Mouse (Mus musculus) midbrain, embryonic 10.5 days (tissue): ENCODE measurements around the gene St3gal6. TPM values are rescaled to one million over a fixed set of nuclear protein-coding genes. Genes with fewer than 3 reads are reported as not detected.

Source experiments
- DNase-seq: peaks from one replicate; pipeline ENCODE4 v3.0.0-alpha.2; 2017; ENCODE audit warnings: low spot score
- H3K27ac ChIP-seq: fragments of 300-500 bp; sonication (generic); replicated peaks from 2 replicates; pipeline ENCODE4 v1.5.1; 2016; ENCODE audit warnings: mild to moderate bottlenecking
- H3K27me3 ChIP-seq: fragments of 300-500 bp; sonication (generic); 2 replicates; pipeline ENCODE4 v1.6.1; 2016; ENCODE audit warnings: low read depth, mild to moderate bottlenecking; ENCODE audit not compliant: poor library complexity, severe bottlenecking
- H3K36me3 ChIP-seq: fragments of 300-500 bp; sonication (generic); 2 replicates; pipeline ENCODE4 v1.6.1; 2016; ENCODE audit warnings: mild to moderate bottlenecking, moderate library complexity
- H3K4me1 ChIP-seq: fragments of 300-500 bp; sonication (generic); 2 replicates; pipeline ENCODE4 v1.6.1; 2016
- H3K4me3 ChIP-seq: fragments of 300-500 bp; sonication (generic); 2 replicates; pipeline ENCODE4 v1.5.1; 2016; ENCODE audit warnings: mild to moderate bottlenecking, moderate library complexity
- H3K9me3 ChIP-seq: fragments of 300-500 bp; sonication (generic); replicated peaks from 2 replicates; pipeline ENCODE4 v1.6.1; 2016; ENCODE audit warnings: mild to moderate bottlenecking
- WGBS: fragments of 180-500 bp; shearing (Covaris S2); methylation state at CpG from one replicate; pipeline ENCODE4 v1.1.7; 2016; 5-methylcytosine and 5-hydroxymethylcytosine counted together
- polyA plus RNA-seq: library from polyadenylated mRNA; unstranded; fragments of >200 nt; fragmentation: Nextera tagmentation; extraction: Ambion mirVana; gene quantifications from 2 replicates; pipeline ENCODE4 v1.2.1, GENCODE M21; 2016

St3gal6 gene
- polyA plus RNA-seq, 1 experiment from 2014 or later: 12.5 TPM

DNA sequence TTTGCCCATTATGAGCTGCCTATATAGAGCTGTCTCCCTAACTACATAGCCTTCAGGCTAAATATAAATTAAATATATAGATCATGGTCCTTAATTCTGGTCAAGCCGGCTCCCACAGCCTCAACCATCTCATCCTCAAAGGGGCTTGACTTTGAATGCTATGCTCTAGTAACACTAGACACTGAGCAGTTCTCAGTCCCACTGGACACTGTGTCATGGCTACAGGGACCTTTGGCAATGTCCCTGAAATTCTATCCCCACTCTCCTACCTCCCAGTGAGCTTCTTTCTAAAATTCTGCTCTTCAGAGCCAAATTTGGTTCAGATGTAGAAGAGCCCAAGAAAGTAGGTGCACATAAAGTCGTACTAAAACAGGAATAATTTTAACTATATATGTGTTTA lies 7.9 kb downstream of the St3gal6 start:
- no peak for DNase-seq
- Histone ChIP-seq H3K36me3 (no peaks in the 10 kb centered on the region), H3K27ac (no peak overlapping the region), H3K9me3 (no peaks in the 10 kb centered on the region), H3K4me3 (no peak overlapping the region), H3K4me1 (peaks cover 21% of the 10 kb centered on the region), H3K27me3 (no peaks in the 10 kb centered on the region; the same call in 1 of the 2 replicates)
- 87% methylated on average over 2 of the region's 2 CpGs for WGBS

DNA sequence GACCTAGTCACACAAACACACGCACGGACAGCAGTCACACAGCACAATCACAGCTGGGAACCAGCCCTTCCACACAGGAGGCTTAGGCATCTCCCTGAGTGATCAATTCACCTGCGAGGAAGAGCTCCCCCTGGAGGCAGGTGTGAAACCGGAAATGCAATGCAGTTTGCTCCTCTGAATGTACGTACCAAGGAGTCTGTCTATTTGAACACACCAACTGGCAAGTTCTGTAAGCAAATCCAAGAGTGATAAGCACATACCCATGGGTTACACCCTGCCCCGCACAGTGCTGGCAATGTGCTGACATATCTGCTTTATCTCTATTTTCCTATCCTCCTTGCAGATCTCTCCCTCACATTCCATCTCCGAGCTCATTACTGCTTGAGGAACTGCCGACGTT lies 9.5 kb downstream of the St3gal6 start:
- no peak overlapping the region for H3K4me3 ChIP-seq
- no peaks in the 10 kb centered on the region for H3K27me3 ChIP-seq
- peaks cover 28% of the 10 kb centered on the region for H3K4me1 ChIP-seq
- H3K27ac ChIP-seq: no peak overlapping the region
- DNase-seq: no peak
- H3K36me3 ChIP-seq: no peaks in the 10 kb centered on the region
- WGBS: 92% methylated on average over 9 of the region's 9 CpGs
- no peaks in the 10 kb centered on the region for H3K9me3 ChIP-seq

DNA sequence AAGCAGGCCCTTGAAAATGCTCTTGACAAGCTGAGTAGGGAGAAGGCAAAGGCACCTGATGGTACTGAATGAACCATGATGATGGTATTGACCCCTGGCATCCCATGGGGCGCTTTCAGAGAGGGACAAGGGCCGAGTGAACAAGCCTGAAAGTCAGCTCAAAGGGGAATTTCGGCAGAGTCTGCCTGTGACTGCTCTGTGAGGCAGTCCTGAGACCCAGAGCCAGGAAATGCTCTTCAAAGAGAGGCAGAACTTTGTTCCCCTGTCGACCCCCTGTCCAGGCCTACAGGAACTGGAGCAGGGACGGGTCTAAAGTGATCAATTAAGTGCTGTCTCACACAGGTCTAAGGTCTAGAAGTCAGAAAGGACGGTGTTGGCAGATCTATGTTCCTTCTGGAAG lies 10.3 kb downstream of the St3gal6 start:
- 41% methylated on average over 6 of the region's 6 CpGs for WGBS
- H3K4me3 ChIP-seq: no peak overlapping the region
- peaks cover 28% of the 10 kb centered on the region for H3K4me1 ChIP-seq
- H3K27me3 ChIP-seq: no peaks in the 10 kb centered on the region
- no peak for DNase-seq
- H3K36me3 ChIP-seq: no peaks in the 10 kb centered on the region
- H3K27ac ChIP-seq: peak overlapping the region; percentile 58; the same call in 1 of the 2 replicates
- H3K9me3 ChIP-seq: no peaks in the 10 kb centered on the region

DNA sequence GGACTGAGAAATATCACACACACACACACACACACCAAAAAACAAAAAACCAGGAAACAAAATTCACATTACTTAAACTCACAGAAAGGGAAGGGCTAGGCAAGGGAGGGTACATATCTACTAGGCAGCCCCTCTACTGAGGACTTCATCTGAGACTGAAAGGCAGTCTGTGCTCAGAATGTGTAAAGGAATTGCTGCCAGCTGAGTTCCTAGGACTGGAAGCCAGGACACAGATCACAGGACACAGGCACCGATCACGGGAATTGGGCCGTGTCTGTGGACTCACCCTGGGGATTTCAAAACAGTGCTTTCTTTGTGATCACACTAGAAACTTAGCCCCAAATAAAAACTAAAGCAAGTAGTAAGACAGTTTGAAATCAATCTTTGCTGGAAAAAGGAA lies 11.2 kb downstream of the St3gal6 start:
- no peaks in the 10 kb centered on the region for H3K9me3 ChIP-seq
- no peak overlapping the region for H3K4me3 ChIP-seq
- H3K36me3 ChIP-seq: no peaks in the 10 kb centered on the region
- H3K27ac ChIP-seq: 0 out of 2 replicates have a peak overlapping the region, but pooled peaks have one; percentile 58
- no peaks in the 10 kb centered on the region for H3K27me3 ChIP-seq
- H3K4me1 ChIP-seq: peaks cover 30% of the 10 kb centered on the region
- 39% methylated on average over 3 of the region's 3 CpGs for WGBS
- DNase-seq: no peak

DNA sequence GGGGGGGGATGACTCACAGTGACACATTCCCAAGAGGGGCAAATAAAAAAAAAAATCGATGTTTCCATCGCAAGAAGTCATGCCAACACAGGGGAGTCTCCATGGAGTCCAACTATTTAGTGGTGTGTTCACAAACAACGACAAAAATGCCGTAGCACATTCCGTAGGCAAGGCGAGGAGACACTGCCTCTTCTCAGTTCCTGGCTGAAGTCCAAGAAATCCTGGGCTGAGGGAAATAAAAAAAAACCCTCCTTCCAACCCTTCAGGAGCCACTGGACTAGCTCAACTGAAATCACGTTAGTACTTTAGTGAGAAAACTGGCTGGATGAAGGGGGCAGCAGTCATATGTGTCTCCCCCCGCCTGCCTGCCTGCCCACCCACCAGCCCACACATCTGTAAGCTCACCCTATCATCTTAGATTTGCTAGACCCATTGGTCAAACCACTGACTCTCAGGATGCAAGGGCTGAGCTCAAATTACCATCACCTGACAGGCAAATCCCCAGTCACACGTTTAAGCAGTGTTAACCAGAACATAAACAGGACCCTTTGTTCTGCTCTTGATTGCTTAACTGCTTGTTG lies 11.8 kb downstream of the St3gal6 start:
- H3K27ac ChIP-seq: peak overlapping the region; percentile 58

DNA sequence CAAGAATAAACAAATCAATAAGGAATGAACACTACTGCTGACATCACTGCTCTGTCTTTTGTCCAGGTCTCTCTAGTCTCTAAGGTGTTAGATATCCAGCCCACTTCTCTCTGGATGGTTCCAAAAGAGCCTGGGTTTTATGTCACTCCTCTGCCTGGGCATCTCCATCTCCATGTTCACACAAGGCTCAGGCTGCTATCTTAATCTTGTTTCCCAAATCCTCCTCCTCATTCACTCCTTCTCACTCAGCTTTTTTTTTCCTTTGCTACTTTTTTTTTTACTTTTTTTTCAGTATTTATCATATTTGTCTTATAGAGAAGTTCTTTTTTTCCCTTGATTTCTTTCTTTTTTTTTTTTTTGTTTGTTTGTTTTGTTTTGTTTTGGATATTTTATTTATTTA lies 19.1 kb downstream of the St3gal6 start:
- Histone ChIP-seq H3K9me3 (no peaks in the 10 kb centered on the region), H3K36me3 (no peaks in the 10 kb centered on the region), H3K4me1 (peaks cover 30% of the 10 kb centered on the region), H3K27me3 (no peaks in the 10 kb centered on the region), H3K4me3 (no peak overlapping the region), H3K27ac (no peak overlapping the region)
- DNase-seq: no peak

More for the DNA sequence above, 11.8 kb downstream of the St3gal6 start:
- Histone ChIP-seq H3K9me3 (no peaks in the 10 kb centered on the region), H3K36me3 (no peaks in the 10 kb centered on the region), H3K4me1 (peaks cover 34% of the 10 kb centered on the region), H3K4me3 (no peak overlapping the region), H3K27me3 (no peaks in the 10 kb centered on the region)
- 59% methylated on average over 9 of the region's 9 CpGs for WGBS
- DNase-seq: no peak

DNA sequence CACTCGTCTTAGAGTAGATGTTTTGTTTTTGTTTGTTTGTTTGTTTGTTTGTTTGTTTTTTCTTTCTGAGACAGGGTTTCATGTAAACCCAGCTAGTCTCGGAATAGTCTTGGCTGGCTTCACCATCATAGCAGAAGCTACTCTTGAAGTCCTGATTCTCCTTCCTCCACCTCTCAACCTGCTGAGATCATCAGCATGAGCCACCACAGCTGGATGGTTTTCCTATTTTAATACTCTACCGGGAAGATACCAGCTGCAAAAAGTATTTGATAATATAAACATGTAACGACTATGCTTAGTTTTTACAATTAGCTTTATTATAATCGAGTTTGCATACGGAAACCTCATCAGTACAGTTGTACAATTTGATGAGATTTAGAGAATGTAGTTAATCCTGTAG lies 21.5 kb downstream of the St3gal6 start:
- H3K27ac ChIP-seq: peak overlapping the region; percentile 59
- no peaks in the 10 kb centered on the region for H3K9me3 ChIP-seq
- peaks cover 46% of the 10 kb centered on the region for H3K4me1 ChIP-seq
- H3K27me3 ChIP-seq: no peaks in the 10 kb centered on the region
- no peaks in the 10 kb centered on the region for H3K36me3 ChIP-seq
- H3K4me3 ChIP-seq: no peak overlapping the region
- 83% methylated on average over 6 of the region's 6 CpGs for WGBS
- DNase-seq: no peak

DNA sequence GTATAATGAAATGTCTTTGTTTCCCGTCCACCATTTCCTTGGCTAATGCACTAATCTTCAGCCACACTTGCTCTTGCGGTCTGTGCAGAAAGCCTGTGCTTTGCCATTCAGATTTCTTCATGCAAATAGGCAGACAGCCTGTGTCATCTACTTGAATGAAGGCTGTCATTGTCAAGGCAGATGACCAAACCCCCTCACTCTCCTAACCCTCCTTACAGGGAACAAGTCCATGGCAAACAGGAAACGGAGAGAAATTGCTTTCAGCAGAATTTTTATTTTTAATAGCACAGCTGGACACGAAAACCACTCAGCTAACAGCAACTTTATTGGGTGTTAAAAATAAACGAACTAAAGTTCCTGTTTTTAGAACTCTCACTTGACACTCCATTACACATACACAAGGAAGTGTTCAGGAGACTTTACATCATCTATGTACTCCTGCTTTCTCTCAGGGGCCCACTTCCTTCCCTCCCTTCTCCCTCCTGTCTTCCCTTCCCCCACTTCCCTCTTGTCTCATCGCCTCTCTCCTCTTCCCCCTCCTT lies 22.2 kb downstream of the St3gal6 start:
- Histone ChIP-seq H3K27ac (peak overlapping the region; percentile 64), H3K27me3 (no peaks in the 10 kb centered on the region), H3K36me3 (no peaks in the 10 kb centered on the region), H3K4me1 (peaks cover 48% of the 10 kb centered on the region), H3K4me3 (no peak overlapping the region), H3K9me3 (no peaks in the 10 kb centered on the region)
- no peak for DNase-seq
- WGBS: 55% methylated on average over 6 of the region's 6 CpGs

DNA sequence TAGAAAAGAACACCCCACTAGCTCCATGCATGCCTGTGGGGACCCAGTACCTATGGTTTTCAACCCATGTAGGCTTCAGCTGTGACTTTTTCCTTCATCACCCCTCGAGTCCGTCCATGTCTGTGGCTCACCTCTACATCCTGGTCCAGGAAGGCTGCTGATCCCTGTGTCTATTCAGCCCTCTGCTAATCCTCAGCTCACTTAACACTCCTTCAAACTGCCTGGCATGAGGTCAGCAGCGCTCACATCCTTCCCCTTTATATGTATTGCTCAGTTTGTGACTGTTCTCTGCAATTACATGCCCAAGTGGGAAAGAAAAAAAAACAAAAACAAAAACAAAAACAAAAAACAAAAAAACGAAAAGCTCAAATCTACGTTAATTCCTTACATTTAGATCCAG lies 24.4 kb downstream of the St3gal6 start:
- Histone ChIP-seq H3K36me3 (no peaks in the 10 kb centered on the region), H3K27me3 (no peaks in the 10 kb centered on the region), H3K27ac (peak overlapping the region; percentile 64), H3K4me3 (no peak overlapping the region), H3K9me3 (no peaks in the 10 kb centered on the region), H3K4me1 (peaks cover 48% of the 10 kb centered on the region)
- WGBS: 52% methylated on average over 5 of the region's 5 CpGs
- no peak for DNase-seq

DNA sequence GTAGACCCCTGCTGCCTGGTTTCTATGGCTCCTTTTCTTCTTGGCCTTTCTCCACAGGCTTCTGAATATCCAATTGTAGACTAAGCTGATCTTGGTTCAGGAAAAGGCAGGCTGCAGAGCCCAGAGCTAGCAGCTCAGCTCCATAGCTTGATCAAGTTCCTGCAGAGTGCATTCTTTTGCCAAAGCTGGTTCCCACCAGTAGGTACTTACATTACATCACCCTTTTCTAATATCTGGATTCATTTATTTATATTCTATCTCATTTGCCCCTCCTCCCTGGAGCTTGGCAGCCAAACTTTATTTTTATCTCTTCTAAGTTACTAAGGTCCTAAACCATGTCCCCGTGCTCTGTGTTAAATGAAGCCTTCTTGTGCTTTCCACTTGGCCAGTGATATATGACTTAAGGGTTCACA lies 24.9 kb downstream of the St3gal6 start:
- Histone ChIP-seq H3K4me3 (no peak overlapping the region), H3K27me3 (no peaks in the 10 kb centered on the region), H3K27ac (peak overlapping the region; percentile 64), H3K9me3 (no peaks in the 10 kb centered on the region), H3K36me3 (no peaks in the 10 kb centered on the region), H3K4me1 (peaks cover 48% of the 10 kb centered on the region)
- 58% methylated on average over 1 of the region's 1 CpGs for WGBS
- DNase-seq: peak; percentile 37

DNA sequence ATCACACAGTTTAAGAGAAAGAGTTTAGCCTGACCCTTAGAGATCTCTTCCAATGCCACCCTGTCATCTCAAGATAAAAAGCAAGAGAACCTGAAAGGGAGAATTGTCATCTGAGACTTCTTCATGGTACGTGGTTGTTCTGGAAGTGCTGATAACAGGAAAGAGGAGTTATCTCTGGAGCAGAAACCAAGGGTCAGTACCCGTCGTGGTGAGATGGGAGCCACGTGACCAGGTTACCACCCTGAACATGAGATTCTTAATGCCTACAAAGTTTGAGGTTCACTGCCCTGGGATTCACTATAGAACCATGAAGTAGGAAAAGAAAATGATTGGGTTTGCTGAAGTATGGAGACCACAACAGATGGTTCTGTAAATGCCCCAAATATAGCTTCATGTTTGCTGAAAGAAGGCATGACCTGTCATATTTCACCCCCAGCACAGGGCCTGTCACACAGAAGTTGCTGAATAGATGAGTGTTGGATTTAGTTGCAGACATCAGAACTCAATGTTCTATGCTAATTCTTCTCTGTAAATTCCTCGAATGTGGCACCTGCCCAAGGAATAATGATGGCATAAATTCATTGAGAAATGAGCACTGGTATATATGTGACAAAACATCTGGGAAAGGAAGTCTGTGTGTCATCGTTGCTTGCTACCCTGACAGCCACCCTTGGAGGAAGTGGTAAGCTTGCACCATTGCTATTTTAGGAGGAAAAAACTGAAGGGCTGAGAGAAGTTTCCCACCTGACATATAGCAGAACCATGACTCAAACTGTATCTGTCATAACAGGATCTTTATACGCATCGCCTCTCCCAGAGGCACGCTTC lies 25.9 kb downstream of the St3gal6 start:
- H3K4me1 ChIP-seq: peaks cover 48% of the 10 kb centered on the region
- H3K27me3 ChIP-seq: no peaks in the 10 kb centered on the region
- 83% methylated on average over 9 of the region's 9 CpGs for WGBS
- no peaks in the 10 kb centered on the region for H3K36me3 ChIP-seq
- peak overlapping the region; percentile 64 for H3K27ac ChIP-seq
- no peak overlapping the region for H3K4me3 ChIP-seq
- no peaks in the 10 kb centered on the region for H3K9me3 ChIP-seq
- DNase-seq: no peak

DNA sequence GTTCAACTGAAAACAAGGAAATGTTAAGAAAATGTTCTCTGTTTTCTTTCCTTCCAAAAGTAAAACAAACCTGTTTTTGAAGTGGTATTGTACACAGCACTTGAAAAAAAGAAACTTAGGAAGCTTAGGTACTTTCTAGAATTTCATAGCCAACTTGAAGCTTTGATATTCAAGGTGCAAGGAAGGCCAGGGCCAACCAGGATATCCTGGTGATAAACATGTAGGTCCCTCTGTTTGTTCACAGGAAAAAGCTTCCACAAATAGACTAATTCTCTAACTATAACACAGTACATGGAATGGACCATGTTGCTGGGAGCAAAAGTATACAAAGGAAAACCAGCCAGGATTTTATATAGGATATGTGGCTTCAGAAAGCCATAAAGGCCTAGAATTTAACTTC lies 27.3 kb downstream of the St3gal6 start:
- no peaks in the 10 kb centered on the region for H3K36me3 ChIP-seq
- peak overlapping the region; percentile 64 for H3K27ac ChIP-seq
- H3K9me3 ChIP-seq: no peaks in the 10 kb centered on the region

DNA sequence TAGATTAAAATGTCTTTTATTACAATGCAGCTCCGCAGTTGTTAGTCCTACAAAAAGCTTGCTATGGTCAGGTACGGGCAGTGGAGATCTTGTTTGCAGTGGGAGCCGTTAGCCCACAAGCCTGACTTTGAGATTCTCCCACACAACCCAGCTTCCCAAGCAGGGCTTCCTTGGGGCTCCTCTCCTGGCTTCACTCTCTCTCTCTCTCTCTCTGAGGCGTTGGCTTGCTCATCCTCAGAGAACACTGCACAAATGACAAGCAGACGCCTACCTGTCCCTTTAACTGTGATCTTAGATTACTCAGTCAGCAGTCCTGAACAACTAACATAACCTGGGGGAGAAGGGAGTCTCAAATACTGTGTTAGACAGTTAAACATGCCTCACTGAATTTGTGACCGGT lies 36.2 kb downstream of the St3gal6 start:
- Histone ChIP-seq H3K27ac (no peak overlapping the region), H3K9me3 (no peaks in the 10 kb centered on the region), H3K4me1 (no peaks in the 10 kb centered on the region), H3K27me3 (no peaks in the 10 kb centered on the region), H3K4me3 (no peak overlapping the region), H3K36me3 (peaks cover 10% of the 10 kb centered on the region)
- WGBS: 85% methylated on average over 6 of the region's 6 CpGs
- DNase-seq: no peak

More for the DNA sequence above, 27.3 kb downstream of the St3gal6 start:
- Histone ChIP-seq H3K4me3 (no peak overlapping the region), H3K27me3 (no peaks in the 10 kb centered on the region), H3K4me1 (peaks cover 39% of the 10 kb centered on the region)
- no peak for DNase-seq
